Mouse (Mus musculus): ENCODE data around the gene Adgrb3. TPM values are rescaled to one million over a fixed set of nuclear protein-coding genes. Genes with fewer than 3 reads are reported as not detected.

The Adgrb3 gene
- polyA plus RNA-seq, 1 experiment from 2014 or later: 0.95 TPM

GRCm38 (mm10) chr1:25088010-25088719 lies 741.3 kb downstream of the Adgrb3 start:
- Histone ChIP-seq H3K4me2 (ENCODE audit: low read depth, severe bottlenecking) (no peak overlapping the region), H3K9ac (ENCODE audit: low read length) (no peak overlapping the region), H3K36me3 (ENCODE audit: control insufficient read depth, insufficient read depth, low read length) (no peaks in the 10 kb centered on the region), H3K9me3 (ENCODE audit: control insufficient read depth, low read length) (no peaks in the 10 kb centered on the region), H3K4me1 (ENCODE audit: control insufficient read depth, insufficient read depth, low read length) (no peaks in the 10 kb centered on the region), H3K27me3 (ENCODE audit: control insufficient read depth, insufficient read depth, low read length) (no peaks in the 10 kb centered on the region), H3K27ac (replicated peaks; ENCODE audit: low read depth, low read length) (no peak overlapping the region), H3K4me3 (ENCODE audit: low read depth, low read length) (no peak overlapping the region)
- 22% methylated on average over 5 of the region's 5 CpGs for WGBS
- ATAC-seq (ENCODE audit: insufficient number of reproducible peaks, low FRiP score, low TSS enrichment, low read depth) (no peak), DNase-seq (ENCODE audit: low spot score) (no peak)

GRCm38 (mm10) chr1:25085616-25086372 lies 743.7 kb downstream of the Adgrb3 start:
- Histone ChIP-seq H3K36me3 (ENCODE audit: control insufficient read depth, insufficient read depth, low read length) (no peaks in the 10 kb centered on the region), H3K4me1 (ENCODE audit: control insufficient read depth, insufficient read depth, low read length) (no peaks in the 10 kb centered on the region), H3K9ac (ENCODE audit: low read length) (no peak overlapping the region), H3K27ac (replicated peaks; ENCODE audit: low read depth, low read length) (no peak overlapping the region), H3K4me2 (ENCODE audit: low read depth, severe bottlenecking) (no peak overlapping the region), H3K9me3 (ENCODE audit: control insufficient read depth, low read length) (no peaks in the 10 kb centered on the region), H3K27me3 (ENCODE audit: control insufficient read depth, insufficient read depth, low read length) (no peaks in the 10 kb centered on the region), H3K4me3 (ENCODE audit: low read depth, low read length) (no peak overlapping the region)
- no peak for ATAC-seq (ENCODE audit: insufficient number of reproducible peaks, low FRiP score, low TSS enrichment, low read depth)
- WGBS: 71% methylated on average over 14 of the region's 14 CpGs
- no peak for DNase-seq (ENCODE audit: low spot score)

- DNase-seq (ENCODE audit: low spot score) (no peak), ATAC-seq (ENCODE audit: insufficient number of reproducible peaks, low FRiP score, low TSS enrichment, low read depth) (no peak)
- Histone ChIP-seq H3K36me3 (ENCODE audit: control insufficient read depth, insufficient read depth, low read length) (no peaks in the 10 kb centered on the region), H3K27ac (replicated peaks; ENCODE audit: low read depth, low read length) (no peak overlapping the region), H3K4me3 (ENCODE audit: low read depth, low read length) (no peak overlapping the region), H3K4me1 (ENCODE audit: control insufficient read depth, insufficient read depth, low read length) (no peaks in the 10 kb centered on the region), H3K27me3 (ENCODE audit: control insufficient read depth, insufficient read depth, low read length) (no peaks in the 10 kb centered on the region), H3K4me2 (ENCODE audit: low read depth, severe bottlenecking) (no peak overlapping the region), H3K9ac (ENCODE audit: low read length) (no peak overlapping the region), H3K9me3 (ENCODE audit: control insufficient read depth, low read length) (no peaks in the 10 kb centered on the region)
- 84% methylated on average over 8 of the region's 8 CpGs for WGBS
Observed at GRCm38 (mm10) chr1:25082377-25082776, 747.1 kb downstream of the Adgrb3 start.

- ATAC-seq (ENCODE audit: insufficient number of reproducible peaks, low FRiP score, low TSS enrichment, low read depth): no peak
- H3K27me3 ChIP-seq (ENCODE audit: control insufficient read depth, insufficient read depth, low read length): no peaks in the 10 kb centered on the region
Observed at GRCm38 (mm10) chr1:25081265-25081849, 748.1 kb downstream of the Adgrb3 start.

GRCm38 (mm10) chr1:25079395-25079794 lies 750.1 kb downstream of the Adgrb3 start:
- no peak for ATAC-seq (ENCODE audit: insufficient number of reproducible peaks, low FRiP score, low TSS enrichment, low read depth)
- no peaks in the 10 kb centered on the region for H3K27me3 ChIP-seq (ENCODE audit: control insufficient read depth, insufficient read depth, low read length)
- no peak overlapping the region for H3K4me2 ChIP-seq (ENCODE audit: low read depth, severe bottlenecking)
- H3K4me1 ChIP-seq (ENCODE audit: control insufficient read depth, insufficient read depth, low read length): no peaks in the 10 kb centered on the region
- H3K9me3 ChIP-seq (ENCODE audit: control insufficient read depth, low read length): no peaks in the 10 kb centered on the region
- DNase-seq (ENCODE audit: low spot score): no peak
- no peak overlapping the region for H3K4me3 ChIP-seq (ENCODE audit: low read depth, low read length)
- no peaks in the 10 kb centered on the region for H3K36me3 ChIP-seq (ENCODE audit: control insufficient read depth, insufficient read depth, low read length)
- no peak overlapping the region for H3K9ac ChIP-seq (ENCODE audit: low read length)
- no peak overlapping the region for H3K27ac ChIP-seq (replicated peaks; ENCODE audit: low read depth, low read length)
- WGBS: 88% methylated on average over 2 of the region's 2 CpGs

More at GRCm38 (mm10) chr1:25081265-25081849, 748.1 kb downstream of the Adgrb3 start:
- no peak overlapping the region for H3K4me3 ChIP-seq (ENCODE audit: low read depth, low read length)
- H3K9me3 ChIP-seq (ENCODE audit: control insufficient read depth, low read length): no peaks in the 10 kb centered on the region
- H3K36me3 ChIP-seq (ENCODE audit: control insufficient read depth, insufficient read depth, low read length): no peaks in the 10 kb centered on the region
- no peak overlapping the region for H3K9ac ChIP-seq (ENCODE audit: low read length)
- H3K4me1 ChIP-seq (ENCODE audit: control insufficient read depth, insufficient read depth, low read length): no peaks in the 10 kb centered on the region
- H3K4me2 ChIP-seq (ENCODE audit: low read depth, severe bottlenecking): no peak overlapping the region
- no peak overlapping the region for H3K27ac ChIP-seq (replicated peaks; ENCODE audit: low read depth, low read length)
- DNase-seq (ENCODE audit: low spot score): no peak
- 70% methylated on average over 4 of the region's 4 CpGs for WGBS

- no peak for ATAC-seq (ENCODE audit: insufficient number of reproducible peaks, low FRiP score, low TSS enrichment, low read depth)
- H3K36me3 ChIP-seq (ENCODE audit: control insufficient read depth, insufficient read depth, low read length): no peaks in the 10 kb centered on the region
- no peak overlapping the region for H3K4me3 ChIP-seq (ENCODE audit: low read depth, low read length)
- DNase-seq (ENCODE audit: low spot score): no peak
- no peaks in the 10 kb centered on the region for H3K9me3 ChIP-seq (ENCODE audit: control insufficient read depth, low read length)
- H3K27ac ChIP-seq (replicated peaks; ENCODE audit: low read depth, low read length): no peak overlapping the region
- WGBS: 73% methylated on average over 5 of the region's 5 CpGs
- H3K4me1 ChIP-seq (ENCODE audit: control insufficient read depth, insufficient read depth, low read length): no peaks in the 10 kb centered on the region
- no peak overlapping the region for H3K4me2 ChIP-seq (ENCODE audit: low read depth, severe bottlenecking)
- no peaks in the 10 kb centered on the region for H3K27me3 ChIP-seq (ENCODE audit: control insufficient read depth, insufficient read depth, low read length)
- H3K9ac ChIP-seq (ENCODE audit: low read length): no peak overlapping the region
Observed at GRCm38 (mm10) chr1:25075952-25076351, 753.6 kb downstream of the Adgrb3 start.

- Histone ChIP-seq H3K9ac (ENCODE audit: low read length) (no peak overlapping the region), H3K36me3 (ENCODE audit: control insufficient read depth, insufficient read depth, low read length) (no peaks in the 10 kb centered on the region), H3K27me3 (ENCODE audit: control insufficient read depth, insufficient read depth, low read length) (no peaks in the 10 kb centered on the region), H3K27ac (replicated peaks; ENCODE audit: low read depth, low read length) (no peak overlapping the region), H3K4me2 (ENCODE audit: low read depth, severe bottlenecking) (no peak overlapping the region), H3K4me3 (ENCODE audit: low read depth, low read length) (no peak overlapping the region), H3K4me1 (ENCODE audit: control insufficient read depth, insufficient read depth, low read length) (no peaks in the 10 kb centered on the region), H3K9me3 (ENCODE audit: control insufficient read depth, low read length) (no peaks in the 10 kb centered on the region)
- ATAC-seq (ENCODE audit: insufficient number of reproducible peaks, low FRiP score, low TSS enrichment, low read depth): no peak
- no peak for DNase-seq (ENCODE audit: low spot score)
- WGBS: 28% methylated on average over 6 of the region's 6 CpGs
Observed at GRCm38 (mm10) chr1:25063964-25064363, 765.5 kb downstream of the Adgrb3 start.

- Histone ChIP-seq H3K4me2 (ENCODE audit: low read depth, severe bottlenecking) (no peak overlapping the region), H3K36me3 (ENCODE audit: control insufficient read depth, insufficient read depth, low read length) (no peaks in the 10 kb centered on the region), H3K27me3 (ENCODE audit: control insufficient read depth, insufficient read depth, low read length) (no peaks in the 10 kb centered on the region), H3K4me3 (ENCODE audit: low read depth, low read length) (no peak overlapping the region), H3K9ac (ENCODE audit: low read length) (no peak overlapping the region), H3K4me1 (ENCODE audit: control insufficient read depth, insufficient read depth, low read length) (no peaks in the 10 kb centered on the region), H3K27ac (replicated peaks; ENCODE audit: low read depth, low read length) (no peak overlapping the region), H3K9me3 (ENCODE audit: control insufficient read depth, low read length) (no peaks in the 10 kb centered on the region)
- WGBS: 81% methylated on average over 3 of the region's 3 CpGs
- DNase-seq (ENCODE audit: low spot score) (no peak), ATAC-seq (ENCODE audit: insufficient number of reproducible peaks, low FRiP score, low TSS enrichment, low read depth) (no peak)
Observed at GRCm38 (mm10) chr1:25060935-25061334, 768.6 kb downstream of the Adgrb3 start.

Data from limb, embryonic 11.5 days (tissue).